Mouse (Mus musculus): ENCODE results near the gene Efcab11.

- no peak for TF ChIP-seq TBP (IDR thresholded peaks at IDR 0.05; ENCODE audit: low read depth, low read length)
- TF ChIP-seq GABPA (IDR thresholded peaks at IDR 0.05; ENCODE audit: low read depth, low read length), result no peak
- TF ChIP-seq CHD2 (IDR thresholded peaks at IDR 0.05; ENCODE audit: low read length), result no peak
- no peak for TF ChIP-seq KAT2A (conservative IDR thresholded peaks at IDR 0.05; ENCODE audit: low read depth, low read length)
- TF ChIP-seq POLR2A (IDR thresholded peaks at IDR 0.05; ENCODE audit: control insufficient read depth in 1 of 2, insufficient read depth in 1 of 2, low read depth in 1 of 2, low read length in 2 of 2, poor library complexity in 1 of 2), result no peak
- no peak for TF ChIP-seq MEF2A (IDR thresholded peaks at IDR 0.05; ENCODE audit: extremely low read depth, insufficient replicate concordance, low read depth, low read length, poor library complexity, severe bottlenecking)
- TF ChIP-seq ELF1 (IDR thresholded peaks at IDR 0.05; ENCODE audit: low read depth, low read length), result no peak
- no peak for TF ChIP-seq EP300 (IDR thresholded peaks at IDR 0.05; ENCODE audit: low read depth in 1 of 2, low read length in 2 of 2)
- peak in 1 of 3 experiments; percentile 33; a peak in 1 of 6 replicates for TF ChIP-seq CTCF (IDR thresholded peaks at IDR 0.05 in 2 of 3, conservative IDR thresholded peaks at IDR 0.05 in 1 of 3; ENCODE audit: control insufficient read depth in 1 of 3, insufficient read depth in 1 of 3, low read depth in 2 of 3, low read length in 3 of 3, poor library complexity in 1 of 3, severe bottlenecking in 1 of 3)
- no peak for TF ChIP-seq MYC (IDR thresholded peaks at IDR 0.05; ENCODE audit: low read depth, low read length)
- TF ChIP-seq HCFC1 (IDR thresholded peaks at IDR 0.05; ENCODE audit: low read depth, low read length), result no peak
- no peak for TF ChIP-seq MXI1 (IDR thresholded peaks at IDR 0.05; ENCODE audit: low read depth, low read length)
Measured at GRCm38 (mm10) chr12:99901973-99902866, 18.0 kb upstream of the Efcab11 start.
